Mouse (Mus musculus): ENCODE results near the gene Cbll1. TPM values are rescaled to one million over a fixed set of nuclear protein-coding genes. Genes with fewer than 3 reads are reported as not detected.
"Not testable (repeated sequence)": the region's sequence is repeated elsewhere in the genome, so short reads cannot be mapped to it uniquely, and the experiment has no call there.

Cbll1 gene
- polyA plus RNA-seq, 1 experiment from 2014 or later, result 12.6 TPM

DNA sequence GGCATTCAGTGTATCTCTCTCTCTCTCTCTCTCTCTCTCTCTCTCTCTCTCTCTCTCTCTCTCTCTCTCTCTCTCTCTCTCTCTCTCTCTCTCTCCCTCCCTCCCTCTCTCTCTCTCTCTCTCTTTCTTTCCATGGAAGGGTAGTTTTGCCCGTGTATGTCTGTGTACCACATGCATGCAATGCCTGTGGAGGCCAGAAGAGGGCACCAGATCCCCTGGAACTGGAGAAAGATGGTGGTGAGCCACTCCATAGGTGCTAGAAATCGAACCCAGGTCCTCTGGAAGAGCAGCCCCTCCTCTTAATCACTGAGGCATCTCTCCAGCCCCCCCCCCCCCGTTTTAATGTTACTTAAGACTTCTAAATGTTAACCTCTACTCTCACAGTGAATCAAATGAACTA lies 39.1 kb downstream of the Cbll1 start:
- WGBS, result 40% methylated on average over 3 of the region's 3 CpGs
- H3K9me3 ChIP-seq; H3K36me3 ChIP-seq; H3K4me1 ChIP-seq; H3K27ac ChIP-seq; DNase-seq (ENCODE audit: low spot score); H3K4me3 ChIP-seq; H3K27me3 ChIP-seq (ENCODE audit: insufficient read depth, poor library complexity, severe bottlenecking): not testable (repeated sequence)

- 67% methylated on average over 4 of the region's 4 CpGs for WGBS
Observed at GRCm38 (mm10) chr12:31458474-31458873, 40.9 kb downstream of the Cbll1 start.

DNA sequence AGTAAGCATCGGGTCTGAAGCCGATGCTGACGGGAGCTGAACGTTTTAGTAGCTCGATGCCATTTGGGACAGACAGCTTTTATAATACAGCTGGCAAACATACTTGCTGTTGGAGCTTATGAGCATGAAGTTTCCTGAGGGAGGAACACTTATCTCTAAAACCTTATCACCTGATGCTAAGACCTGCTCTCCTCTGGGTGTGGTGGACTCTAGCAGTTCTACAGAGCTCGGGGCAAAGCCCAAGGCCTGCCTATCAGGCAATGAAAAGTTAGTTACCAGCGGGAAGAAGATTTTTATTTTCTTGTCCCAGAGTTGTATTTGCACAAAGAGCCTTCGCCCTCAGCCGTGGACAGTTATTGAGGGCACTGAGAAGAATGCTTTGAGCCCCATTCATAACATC lies 43.1 kb downstream of the Cbll1 start:
- H3K27me3 ChIP-seq (ENCODE audit: insufficient read depth, poor library complexity, severe bottlenecking), result no peaks in the 10 kb centered on the region
- H3K9me3 ChIP-seq, result no peaks in the 10 kb centered on the region
- no peak overlapping the region for H3K4me3 ChIP-seq
- no peaks in the 10 kb centered on the region for H3K4me1 ChIP-seq
- H3K36me3 ChIP-seq, result no peaks in the 10 kb centered on the region
- WGBS, result 80% methylated on average over 9 of the region's 9 CpGs
- no peak overlapping the region for H3K27ac ChIP-seq
- DNase-seq (ENCODE audit: low spot score), result no peak

More at GRCm38 (mm10) chr12:31458474-31458873, 40.9 kb downstream of the Cbll1 start:
- 0 out of 2 replicates have a peak, but pooled peaks cover 3% of the 10 kb centered on the region for H3K4me1 ChIP-seq
- no peak overlapping the region for H3K27ac ChIP-seq
- H3K27me3 ChIP-seq (ENCODE audit: insufficient read depth, poor library complexity, severe bottlenecking), result no peaks in the 10 kb centered on the region
- no peak for DNase-seq (ENCODE audit: low spot score)
- H3K4me3 ChIP-seq, result no peak overlapping the region
- no peaks in the 10 kb centered on the region for H3K9me3 ChIP-seq
- H3K36me3 ChIP-seq, result no peaks in the 10 kb centered on the region

DNA sequence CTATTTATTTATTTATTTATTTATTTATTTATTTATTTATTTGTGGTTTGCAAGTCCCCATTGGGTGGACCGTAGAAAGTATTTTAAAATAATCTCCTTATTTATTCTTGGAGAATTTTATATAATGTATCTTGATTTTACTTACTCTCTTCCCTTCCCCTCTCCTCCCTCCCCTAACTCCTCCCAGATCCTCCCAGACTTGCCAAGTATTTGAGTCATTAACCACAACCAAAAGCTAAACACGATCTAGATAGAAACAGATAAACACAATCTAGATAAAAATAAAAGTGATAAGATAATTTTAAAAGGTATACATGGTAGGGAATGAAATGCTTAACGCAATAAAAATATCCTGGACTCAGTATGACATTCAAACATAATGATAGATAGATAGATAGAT lies 50.1 kb downstream of the Cbll1 start:
- Histone ChIP-seq H3K9me3 (no peaks in the 10 kb centered on the region), H3K27me3 (ENCODE audit: insufficient read depth, poor library complexity, severe bottlenecking) (no peaks in the 10 kb centered on the region), H3K36me3 (no peaks in the 10 kb centered on the region), H3K4me1 (no peaks in the 10 kb centered on the region), H3K4me3 (no peak overlapping the region), H3K27ac (no peak overlapping the region)
- no peak for DNase-seq (ENCODE audit: low spot score)
- WGBS, result 82% methylated on average over 3 of the region's 3 CpGs

DNA sequence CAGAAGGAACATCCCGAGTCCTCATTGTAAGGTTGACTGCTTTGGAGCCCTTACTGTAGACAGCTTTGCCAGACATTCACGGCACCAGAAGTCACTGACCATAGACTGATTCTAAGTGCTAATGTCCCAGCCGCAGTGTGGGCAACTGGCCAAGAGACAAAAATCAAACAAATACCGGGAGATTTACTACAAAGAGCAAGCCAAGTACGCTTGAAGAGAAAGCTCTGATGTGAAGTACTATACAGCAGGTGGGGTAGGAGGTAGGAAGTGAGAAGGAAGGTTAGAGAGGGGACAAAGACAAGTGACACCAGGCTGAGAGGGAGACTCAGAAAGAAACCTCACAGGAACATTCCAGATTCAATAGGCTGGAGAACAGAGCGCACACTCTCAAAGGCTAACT lies 54.6 kb downstream of the Cbll1 start:
- H3K27me3 ChIP-seq (ENCODE audit: insufficient read depth, poor library complexity, severe bottlenecking), result no peaks in the 10 kb centered on the region
- WGBS, result 70% methylated on average over 6 of the region's 6 CpGs
- no peaks in the 10 kb centered on the region for H3K9me3 ChIP-seq
- peaks cover 7% of the 10 kb centered on the region; the same call in 1 of the 2 replicates for H3K4me1 ChIP-seq
- no peak overlapping the region for H3K4me3 ChIP-seq
- no peaks in the 10 kb centered on the region for H3K36me3 ChIP-seq
- H3K27ac ChIP-seq, result no peak overlapping the region
- DNase-seq (ENCODE audit: low spot score), result no peak

GRCm38 (mm10) chr12:31444131-31444546 lies 55.3 kb downstream of the Cbll1 start:
- peak; percentile 90 for DNase-seq (ENCODE audit: low spot score)
- H3K27ac ChIP-seq, result no peak overlapping the region
- peaks cover 7% of the 10 kb centered on the region; the same call in 1 of the 2 replicates for H3K4me1 ChIP-seq
- H3K4me3 ChIP-seq, result peak overlapping the region; percentile 48
- H3K36me3 ChIP-seq, result no peaks in the 10 kb centered on the region
- H3K9me3 ChIP-seq, result no peaks in the 10 kb centered on the region
- H3K27me3 ChIP-seq (ENCODE audit: insufficient read depth, poor library complexity, severe bottlenecking), result no peaks in the 10 kb centered on the region
- WGBS, result under 1% methylated on average over 11 of the region's 11 CpGs

DNA sequence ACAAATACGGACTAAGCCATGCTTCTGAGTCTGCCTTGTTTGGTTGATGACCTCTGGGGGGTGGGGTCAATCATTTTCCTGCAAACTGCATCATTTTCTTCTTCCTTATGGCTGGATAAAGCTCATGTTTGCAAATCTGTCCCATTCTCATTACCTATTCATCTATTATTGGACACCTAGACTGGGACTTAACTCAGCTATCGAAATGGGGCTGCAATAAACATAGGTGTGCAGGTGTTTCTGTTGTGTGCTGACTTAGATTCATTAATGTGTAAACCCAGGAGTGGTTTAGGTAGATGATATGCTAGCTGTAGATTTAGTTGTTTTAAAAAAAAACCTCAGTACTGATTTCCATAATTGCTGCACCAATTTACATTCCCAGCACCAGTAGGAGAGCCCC lies 59.8 kb downstream of the Cbll1 start:
- Histone ChIP-seq H3K9me3 (no peaks in the 10 kb centered on the region), H3K36me3 (no peaks in the 10 kb centered on the region), H3K4me3 (no peak overlapping the region), H3K27me3 (ENCODE audit: insufficient read depth, poor library complexity, severe bottlenecking) (no peaks in the 10 kb centered on the region), H3K27ac (no peak overlapping the region), H3K4me1 (peaks cover 11% of the 10 kb centered on the region; the same call in 1 of the 2 replicates)
- 76% methylated on average over 2 of the region's 2 CpGs for WGBS
- DNase-seq (ENCODE audit: low spot score), result no peak

DNA sequence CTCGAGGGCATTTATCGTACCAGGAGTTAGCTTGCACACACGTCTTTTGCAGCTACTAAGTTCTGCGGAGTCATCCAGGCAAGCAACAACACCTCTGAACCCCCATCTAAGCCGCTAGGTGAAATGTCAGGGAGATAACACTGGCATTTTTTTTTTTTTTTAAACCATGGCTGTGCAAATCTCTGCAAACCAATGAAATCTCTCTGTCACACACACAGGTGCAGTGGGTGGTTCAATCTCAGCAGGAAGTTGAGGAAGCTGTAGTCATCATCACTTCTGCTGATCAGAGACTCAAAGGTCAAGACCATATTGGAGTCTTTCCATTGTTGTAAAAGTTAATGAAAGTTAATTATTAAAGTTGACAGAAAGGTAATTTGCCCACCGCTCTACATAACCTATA lies 61.6 kb downstream of the Cbll1 start:
- no peaks in the 10 kb centered on the region for H3K27me3 ChIP-seq (ENCODE audit: insufficient read depth, poor library complexity, severe bottlenecking)
- H3K4me1 ChIP-seq, result peaks cover 3% of the 10 kb centered on the region; the same call in 1 of the 2 replicates
- H3K27ac ChIP-seq, result no peak overlapping the region
- DNase-seq (ENCODE audit: low spot score), result no peak
- no peak overlapping the region for H3K4me3 ChIP-seq
- WGBS, result 61% methylated on average over 6 of the region's 6 CpGs
- H3K9me3 ChIP-seq, result no peaks in the 10 kb centered on the region
- no peaks in the 10 kb centered on the region for H3K36me3 ChIP-seq

Other genes with a start within 250 kb of the Cbll1 start
- 66.1 and 102 TPM in 2 replicates for gene Lamb1, start 234.4 kb downstream of the Cbll1 start, polyA plus RNA-seq (2016; fragmentation: Nextera tagmentation; extraction: Ambion mirVana)
- gene Dld, start 148.2 kb downstream of the Cbll1 start, polyA plus RNA-seq (2016; fragmentation: Nextera tagmentation; extraction: Ambion mirVana), result 166 and 209 TPM in 2 replicates
- gene Slc26a3, start 108.7 kb downstream of the Cbll1 start, polyA plus RNA-seq (2016; fragmentation: Nextera tagmentation; extraction: Ambion mirVana), result 0.13 TPM in 1 of 2 replicates, not detected in the other
- gene Slc26a4, start 60.4 kb upstream of the Cbll1 start, polyA plus RNA-seq (2016; fragmentation: Nextera tagmentation; extraction: Ambion mirVana), result 0.05 and 0.18 TPM in 2 replicates
- gene Bcap29, start 135.0 kb upstream of the Cbll1 start, polyA plus RNA-seq (2016; fragmentation: Nextera tagmentation; extraction: Ambion mirVana), result 36.5 and 45.3 TPM in 2 replicates
- gene Dus4l, start 155.2 kb upstream of the Cbll1 start, polyA plus RNA-seq (2016; fragmentation: Nextera tagmentation; extraction: Ambion mirVana), result 7.4 and 11.4 TPM in 2 replicates
- 26.1 and 31.0 TPM in 2 replicates for gene Cog5, start 155.3 kb upstream of the Cbll1 start, polyA plus RNA-seq (2016; fragmentation: Nextera tagmentation; extraction: Ambion mirVana)
- gene Gpr22, start 214.3 kb upstream of the Cbll1 start, polyA plus RNA-seq (2016; fragmentation: Nextera tagmentation; extraction: Ambion mirVana), result 4.9 and 15.2 TPM in 2 replicates